Mouse (Mus musculus) small intestine, adult 10 weeks (tissue): ENCODE measurements around the gene Arpc5l. TPM values are rescaled to one million over a fixed set of nuclear protein-coding genes. Genes with fewer than 3 reads are reported as not detected.

Experiments used
- polyA plus RNA-seq: library from polyadenylated mRNA; stranded (reverse); fragments of 350-450 nt; fragmentation: Illumina TruSeq; extraction: RNeasy Lipid Tissue Mini Kit (QIAGEN cat#74804); gene quantifications from one replicate; pipeline ENCODE4 v1.2.3, GENCODE M21; 2014; ENCODE audit warnings: low replicate concordance

Gene Arpc5l
- 142 TPM for polyA plus RNA-seq

GRCm38 (mm10) chr2:39004880-39005435 is at the start of gene Arpc5l:
TSS of gene Arpc5l (plus strand) at chr2:39005348.

GRCm38 (mm10) chr2:38997386-38998374 is 7.5 kb upstream of the Arpc5l start, which contains the start of gene Wdr38:
TSS of gene Wdr38 (plus strand) at chr2:38997476.

GRCm38 (mm10) chr2:39005574-39006079 is 479 bp downstream of the Arpc5l start, which contains the start of gene Rpl35:
TSS of gene Rpl35 (minus strand) at chr2:39005624.

Other genes starting within 250 kb of the Arpc5l start
- 16.0 TPM for gene Nr6a1, start 77.7 kb upstream of the Arpc5l start, polyA plus RNA-seq
- gene Olfml2a, start 73.4 kb upstream of the Arpc5l start, polyA plus RNA-seq, result 2.3 TPM
- gene Wdr38, start 7.9 kb upstream of the Arpc5l start, polyA plus RNA-seq, result 0.19 TPM
- gene Rpl35, start 276 bp downstream of the Arpc5l start, polyA plus RNA-seq, result 44.9 TPM
- 98.9 TPM for gene Golga1, start 60.2 kb downstream of the Arpc5l start, polyA plus RNA-seq
- 14.4 TPM for gene Scai, start 185.4 kb downstream of the Arpc5l start, polyA plus RNA-seq
- 165 TPM for gene Ppp6c, start 221.1 kb downstream of the Arpc5l start, polyA plus RNA-seq